In genomic region chr2:103667962-103668815, GRCm38 (mm10) we compare ENCODE assay signal across 8 mouse cellular contexts.
DNase-seq lines count a peak whose midpoint lies in the region; ATAC-seq and TF ChIP-seq lines count a peak whose summit lies in the region.

No protein-coding gene starts in this region.

- no peak for TF ChIP-seq CTCF in left cerebral cortex, adult 2 months (IDR thresholded peaks at IDR 0.05)
- no peak for TF ChIP-seq CTCF in kidney, adult 2 months (conservative IDR thresholded peaks at IDR 0.05; ENCODE audit: insufficient read depth, insufficient read length, low read depth, low read length)

- no peak overlapping the region for H3K9ac ChIP-seq in limb, embryonic 14.5 days (ENCODE audit: low read depth, low read length, severe bottlenecking)

- intact Hi-C loops in left cerebral cortex, adult 2 months (cut with DNase I), result no loop called here

- no peaks in the 10 kb centered on the region for H3K36me3 ChIP-seq in kidney, adult 2 months (ENCODE audit: control insufficient read depth, insufficient read depth, low read length)
- no peaks in the 10 kb centered on the region for H3K36me3 ChIP-seq in limb, embryonic 14.5 days (ENCODE audit: control insufficient read depth, insufficient read depth, low read length)

- DNase-seq in left cerebral cortex, adult 2 months (ENCODE audit: extremely low spot score in 1 of 2, low spot score in 2 of 2), result peak; percentile 45 to 48
- DNase-seq in left cerebral cortex, adult 11 months (ENCODE audit: low spot score), result no peak
- DNase-seq in adipocyte (ENCODE audit: low spot score), result peak; percentile 78
- DNase-seq in heart, adult 18-20 months, result peak; percentile 50 to 59
- DNase-seq in kidney, adult 2 months, result peak; percentile 32
- peak; percentile 71 for DNase-seq in limb, embryonic 14.5 days (ENCODE audit: low spot score)
- DNase-seq in right cerebral cortex, postnatal 10 days (ENCODE audit: low spot score in 2 of 2), result peak; percentile 66 to 70
- DNase-seq in cerebellum, adult 9-10 months, result no peak

- H3K4me1 ChIP-seq in kidney, adult 2 months (ENCODE audit: control insufficient read depth, insufficient read depth, low read length), result peaks cover 4% of the 10 kb centered on the region; the same call in 1 of the 2 replicates
- peaks cover 36% of the 10 kb centered on the region for H3K4me1 ChIP-seq in limb, embryonic 14.5 days (ENCODE audit: control insufficient read depth, insufficient read depth, low read length)

- no peak for TF ChIP-seq POLR2A in kidney, adult 2 months (IDR thresholded peaks at IDR 0.05; ENCODE audit: low read depth, low read length)
- TF ChIP-seq POLR2A in limb, embryonic 14.5 days (IDR thresholded peaks at IDR 0.05; ENCODE audit: borderline replicate concordance, extremely low read depth, insufficient read depth, insufficient read length), result no peak

- H3K9me3 ChIP-seq in limb, embryonic 14.5 days (ENCODE audit: control insufficient read depth, low read length), result no peaks in the 10 kb centered on the region

- no peak overlapping the region for H3K4me2 ChIP-seq in limb, embryonic 14.5 days (replicated peaks; ENCODE audit: low read depth, low read length, severe bottlenecking)

- H3K27ac ChIP-seq in left cerebral cortex, adult 2 months, result no peak overlapping the region
- H3K27ac ChIP-seq in kidney, adult 2 months (ENCODE audit: insufficient read depth, low read depth, low read length), result no peak overlapping the region
- H3K27ac ChIP-seq in limb, embryonic 14.5 days (replicated peaks; ENCODE audit: low read depth, low read length), result no peak overlapping the region

- WGBS in kidney, adult 2 months, result 73% methylated on average over 8 of the region's 8 CpGs
- 30% methylated on average over 8 of the region's 8 CpGs for WGBS in limb, embryonic 14.5 days

- peak; percentile 81 for ATAC-seq in limb, embryonic 14.5 days (ENCODE audit: low FRiP score, low read depth)

- no peaks in the 10 kb centered on the region for H3K27me3 ChIP-seq in kidney, adult 2 months (replicated peaks; ENCODE audit: control insufficient read depth, insufficient read depth, low read length)
- H3K27me3 ChIP-seq in limb, embryonic 14.5 days (ENCODE audit: control insufficient read depth, insufficient read depth, low read length), result no peaks in the 10 kb centered on the region

- no peak overlapping the region for H3K4me3 ChIP-seq in left cerebral cortex, adult 2 months
- H3K4me3 ChIP-seq in kidney, adult 2 months (ENCODE audit: insufficient read depth, low read depth, low read length), result no peak overlapping the region
- no peak overlapping the region for H3K4me3 ChIP-seq in limb, embryonic 14.5 days (replicated peaks; ENCODE audit: low read length)

Comparison
In these comparisons a context has a peak if more than half of its experiments do, and no peak if none do; other contexts are left out.
1. DNase-seq: peak in left cerebral cortex, adult 2 months (2 of 2), adipocyte (single experiment), heart, adult 18-20 months (2 of 2), kidney, adult 2 months (single experiment), limb, embryonic 14.5 days (single experiment) and right cerebral cortex, postnatal 10 days (2 of 2); none in left cerebral cortex, adult 11 months (single experiment) and cerebellum, adult 9-10 months (single experiment).